Comparison of ENCODE assay signal across 10 mouse cellular contexts in the genomic region with DNA sequence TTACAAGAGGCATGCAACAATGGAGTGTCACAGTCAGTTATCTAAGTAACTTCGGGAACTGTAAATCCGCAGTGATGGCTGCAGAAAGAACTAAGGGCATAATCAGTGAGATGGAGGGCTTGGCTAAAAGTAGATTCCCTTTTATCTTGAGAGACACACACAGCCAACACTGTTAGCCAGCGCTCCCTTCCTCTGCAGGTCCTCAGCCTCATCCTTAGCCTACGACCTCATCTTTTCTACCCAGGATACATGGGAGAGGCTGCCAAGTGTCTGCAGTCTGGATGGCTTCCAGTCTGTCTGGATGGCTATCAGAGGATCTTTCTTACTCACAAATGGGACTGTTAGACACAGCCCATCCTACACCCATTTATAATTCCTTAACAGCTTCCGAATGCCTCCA.
DNase-seq lines count a peak whose midpoint lies in the region; ATAC-seq lines count a peak whose summit lies in the region.
"Had no signal": no experiment of that assay in that cellular context is flagged by ENCODE, and none has a peak within 500 bp of the region (broad histone marks: within the 10 kb centered on the region; RNA-seq: fewer than 3 reads in every experiment).

No protein-coding gene starts in this region.

- H3K4me1 ChIP-seq in lung, embryonic 16.5 days (replicated peaks; ENCODE audit: control insufficient read depth, insufficient read depth, low read length): peaks cover 5% of the 10 kb centered on the region
- H3K4me1 ChIP-seq: liver, embryonic 15.5 days had no signal

- no peak overlapping the region for H3K9ac ChIP-seq in lung, embryonic 16.5 days (ENCODE audit: low read length)
- H3K9ac ChIP-seq: heart, embryonic 15.5 days; liver, embryonic 15.5 days had no signal

- no peak overlapping the region for H3K27ac ChIP-seq in lung, embryonic 16.5 days (ENCODE audit: low read length)
- H3K27ac ChIP-seq: heart, embryonic 15.5 days; liver, embryonic 15.5 days had no signal

- no peak overlapping the region for H3K4me2 ChIP-seq in lung, embryonic 16.5 days (ENCODE audit: low read depth, low read length)
- H3K4me2 ChIP-seq: heart, embryonic 15.5 days; liver, embryonic 15.5 days had no signal

- H3K9me3 ChIP-seq in lung, embryonic 16.5 days (ENCODE audit: control insufficient read depth, low read length): no peaks in the 10 kb centered on the region
- H3K9me3 ChIP-seq: heart, embryonic 15.5 days; liver, embryonic 15.5 days had no signal

- WGBS in lung, embryonic 16.5 days: 51% methylated on average over 5 of the region's 5 CpGs

- ATAC-seq in lung, embryonic 16.5 days (ENCODE audit: low read depth): peak; percentile 81
- no peak for ATAC-seq in granulocyte monocyte progenitor cell, adult 5-6 weeks (replicated peaks; ENCODE audit: poor library complexity, severe bottlenecking)

- intact Hi-C loops in heart, postnatal 14 days (cut with DNase I): loop anchor here (5.0 kb wide), 1 partner anchor 64 kb away; no protein-coding TSS in a partner anchor
- intact Hi-C loops in heart, postnatal 25 days (cut with DNase I): no loop called here

- no peaks in the 10 kb centered on the region for H3K27me3 ChIP-seq in lung, embryonic 16.5 days (ENCODE audit: control insufficient read depth, insufficient read depth, low read depth, low read length)
- H3K27me3 ChIP-seq: heart, embryonic 15.5 days; liver, embryonic 15.5 days had no signal

- no peak overlapping the region for H3K4me3 ChIP-seq in lung, embryonic 16.5 days (ENCODE audit: low read length)
- H3K4me3 ChIP-seq: heart, embryonic 15.5 days; liver, embryonic 15.5 days had no signal

- peak; percentile 13 to 19 for DNase-seq in heart, postnatal 14 days
- no peak for DNase-seq in heart, postnatal 25 days (ENCODE audit: low spot score)
- DNase-seq in MEL-GATA-1-ER (ENCODE audit: extremely low read depth, low read depth): peak; percentile 28
- peak; percentile 15 for DNase-seq in adrenal gland, postnatal 10 days
- no peak for DNase-seq in left cerebral cortex, adult 8-10 months (ENCODE audit: low spot score in 2 of 2)
- DNase-seq: cerebellum, adult 9-10 months had no signal

- H3K36me3 ChIP-seq in lung, embryonic 16.5 days (ENCODE audit: control insufficient read depth, insufficient read depth, low read length): no peaks in the 10 kb centered on the region; the same call in 1 of the 2 replicates
- H3K36me3 ChIP-seq: heart, embryonic 15.5 days had no signal

Comparison
In these comparisons a context has a peak if more than half of its experiments do, and no peak if none do; other contexts are left out.
1. DNase-seq: peak in heart, postnatal 14 days (2 of 2), MEL-GATA-1-ER (single experiment) and adrenal gland, postnatal 10 days (single experiment); none in heart, postnatal 25 days (single experiment) and left cerebral cortex, adult 8-10 months (0 of 2).